8 mouse cellular contexts compared by ENCODE assay signal in the genomic region with DNA sequence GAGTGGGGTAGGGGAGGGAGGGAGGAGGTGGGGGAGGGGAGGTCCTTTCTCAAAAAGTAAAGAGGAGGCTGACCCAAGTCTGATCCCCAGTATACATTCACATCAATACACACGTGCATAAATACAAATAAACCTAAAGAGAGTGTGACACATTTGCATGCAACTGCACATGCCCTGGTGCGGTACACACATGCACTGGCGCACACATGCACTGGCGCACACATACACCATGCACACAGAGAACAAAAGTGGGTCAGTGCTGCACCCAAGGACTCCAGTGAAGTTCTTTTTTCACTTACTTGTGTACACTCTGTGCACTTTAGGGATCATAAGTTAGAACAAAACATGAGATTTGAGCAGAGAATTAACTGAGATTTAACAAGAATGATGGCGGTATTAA. TPM values are rescaled to one million over a fixed set of nuclear protein-coding genes. Genes with fewer than 3 reads are reported as not detected.
DNase-seq lines count a peak whose midpoint lies in the region; ATAC-seq and TF ChIP-seq lines count a peak whose summit lies in the region.

No protein-coding gene starts in this region.

- H3K79me2 ChIP-seq in CH12.LX (replicated peaks; ENCODE audit: control insufficient read depth, extremely low read depth, insufficient read depth, poor library complexity, severe bottlenecking) = peaks cover 93% of the 10 kb centered on the region

- in situ Hi-C loops in CH12.LX (cut with MboI; ENCODE audit: low pct_ligation_motif_present, low pct_unique_long_range_greater_than_20kb, low sequenced_read_pairs) = no loop called here

- H3K9me3 ChIP-seq in forebrain, embryonic 15.5 days = no peaks in the 10 kb centered on the region
- no peaks in the 10 kb centered on the region for H3K9me3 ChIP-seq in forebrain, embryonic 16.5 days (ENCODE audit: control insufficient read depth, low read length)
- H3K9me3 ChIP-seq in CH12.LX (replicated peaks; ENCODE audit: low read length) = no peaks in the 10 kb centered on the region
- H3K9me3 ChIP-seq in intestine, embryonic 15.5 days = no peaks in the 10 kb centered on the region

- no peak for TF ChIP-seq RAD21 in CH12.LX (IDR thresholded peaks at IDR 0.05; ENCODE audit: low read depth, low read length)

- no peak for DNase-seq in layer of hippocampus, adult 2 months (ENCODE audit: low spot score in 2 of 2)
- DNase-seq in layer of hippocampus, postnatal 25 days (ENCODE audit: extremely low spot score in 1 of 2, low spot score in 1 of 2) = no peak
- no peak for DNase-seq in CH12.LX (ENCODE audit: extremely low read depth)
- no peak for DNase-seq in adrenal gland, postnatal 4 days (ENCODE audit: low spot score in 2 of 2)

- H3K27me3 ChIP-seq in forebrain, embryonic 15.5 days = no peaks in the 10 kb centered on the region
- H3K27me3 ChIP-seq in forebrain, embryonic 16.5 days (replicated peaks; ENCODE audit: control insufficient read depth, insufficient read depth, low read length) = no peaks in the 10 kb centered on the region
- H3K27me3 ChIP-seq in CH12.LX (replicated peaks) = no peaks in the 10 kb centered on the region
- no peaks in the 10 kb centered on the region for H3K27me3 ChIP-seq in intestine, embryonic 15.5 days (replicated peaks)

- no peak overlapping the region for H3K4me2 ChIP-seq in forebrain, embryonic 15.5 days (replicated peaks)
- H3K4me2 ChIP-seq in forebrain, embryonic 16.5 days (ENCODE audit: low read length) = no peak overlapping the region
- 0 out of 2 replicates have a peak overlapping the region, but pooled peaks have one; percentile 22 for H3K4me2 ChIP-seq in CH12.LX (ENCODE audit: insufficient read depth, low read depth, poor library complexity, severe bottlenecking)
- no peak overlapping the region for H3K4me2 ChIP-seq in intestine, embryonic 15.5 days (replicated peaks)

- 61% methylated on average over 5 of the region's 5 CpGs for WGBS in forebrain, embryonic 15.5 days
- whole genome bisulfite sequencing in forebrain, embryonic 16.5 days = 61% methylated on average over 5 of the region's 5 CpGs
- WGBS in intestine, embryonic 15.5 days = 69% methylated on average over 5 of the region's 5 CpGs

- no peak for TF ChIP-seq CTCF in layer of hippocampus, adult 2 months (conservative IDR thresholded peaks at IDR 0.05)
- TF ChIP-seq CTCF in CH12.LX (conservative IDR thresholded peaks at IDR 0.05 in 1 of 2, IDR thresholded peaks at IDR 0.05 in 1 of 2; ENCODE audit: low read depth in 2 of 2, low read length in 2 of 2) = no peak

- peaks cover 64% of the 10 kb centered on the region for H3K4me1 ChIP-seq in forebrain, embryonic 15.5 days
- H3K4me1 ChIP-seq in forebrain, embryonic 16.5 days (replicated peaks; ENCODE audit: control insufficient read depth, insufficient read depth, low read length) = peaks cover 38% of the 10 kb centered on the region
- peaks cover 38 to 98% of the 10 kb centered on the region in 2 experiments for H3K4me1 ChIP-seq in CH12.LX (ENCODE audit: control insufficient read depth in 1 of 2, insufficient read depth in 2 of 2)
- peaks cover 59% of the 10 kb centered on the region for H3K4me1 ChIP-seq in intestine, embryonic 15.5 days (replicated peaks)

- TF ChIP-seq EP300 in CH12.LX (IDR thresholded peaks at IDR 0.05; ENCODE audit: low read length) = no peak

- H3K4me3 ChIP-seq in forebrain, embryonic 15.5 days = no peak overlapping the region
- no peak overlapping the region for H3K4me3 ChIP-seq in forebrain, embryonic 16.5 days (replicated peaks; ENCODE audit: low read length)
- H3K4me3 ChIP-seq in layer of hippocampus, adult 2 months = no peak overlapping the region; the same call in 1 of the 2 replicates
- peak overlapping the region in 1 of 3 experiments; percentile 36 for H3K4me3 ChIP-seq in CH12.LX (replicated peaks in 1 of 3; ENCODE audit: low read depth in 2 of 3, low read length in 2 of 3, poor library complexity in 1 of 3)
- H3K4me3 ChIP-seq in intestine, embryonic 15.5 days (replicated peaks) = no peak overlapping the region

- 0 out of 2 replicates have a peak overlapping the region, but pooled peaks have one; percentile 27 for H3K27ac ChIP-seq in forebrain, embryonic 15.5 days (replicated peaks)
- H3K27ac ChIP-seq in forebrain, embryonic 16.5 days (ENCODE audit: low read length) = no peak overlapping the region
- H3K27ac ChIP-seq in layer of hippocampus, adult 2 months = peak overlapping the region; percentile 71
- H3K27ac ChIP-seq in CH12.LX (ENCODE audit: insufficient read depth, low read depth) = peak overlapping the region; percentile 53; the same call in 1 of the 2 replicates
- peak overlapping the region; percentile 51 for H3K27ac ChIP-seq in intestine, embryonic 15.5 days

- no peak overlapping the region for H3K9ac ChIP-seq in forebrain, embryonic 15.5 days (replicated peaks)
- H3K9ac ChIP-seq in forebrain, embryonic 16.5 days (replicated peaks; ENCODE audit: low read depth, low read length) = no peak overlapping the region
- no peak overlapping the region for H3K9ac ChIP-seq in CH12.LX (ENCODE audit: insufficient read depth, low read depth)
- H3K9ac ChIP-seq in intestine, embryonic 15.5 days = no peak overlapping the region

- ATAC-seq in forebrain, embryonic 15.5 days (replicated peaks) = peak; percentile 52; the same call in 1 of the 2 replicates
- ATAC-seq in forebrain, embryonic 16.5 days = no peak
- ATAC-seq in intestine, embryonic 15.5 days = peak; percentile 7; the same call in 1 of the 2 replicates
- no peak for ATAC-seq in inflammation-experienced regulatory T-cells, adult 6 months

- no peak for TF ChIP-seq POLR2A in CH12.LX (IDR thresholded peaks at IDR 0.05; ENCODE audit: low read depth, low read length)

- dilution Hi-C loops in CH12.LX (cut with MboI; ENCODE audit: extremely low pct_ligation_motif_present, extremely low pct_unique_long_range_greater_than_20kb, low sequenced_read_pairs) = no loop called here

- no peaks in the 10 kb centered on the region for H3K36me3 ChIP-seq in forebrain, embryonic 15.5 days
- H3K36me3 ChIP-seq in forebrain, embryonic 16.5 days (ENCODE audit: control insufficient read depth, insufficient read depth) = no peaks in the 10 kb centered on the region
- peaks cover 0 to 15% of the 10 kb centered on the region in 2 experiments for H3K36me3 ChIP-seq in CH12.LX (replicated peaks in 1 of 2; ENCODE audit: control insufficient read depth in 1 of 2, insufficient read depth in 1 of 2, low read length in 1 of 2)
- no peaks in the 10 kb centered on the region for H3K36me3 ChIP-seq in intestine, embryonic 15.5 days

TF ChIP-seq in CH12.LX, 34 proteins besides CTCF, POLR2A, EP300 and RAD21:
- TF ChIP-seq E2F4 (IDR thresholded peaks at IDR 0.05; ENCODE audit: insufficient replicate concordance, low read depth, low read length) = no peak
- peak; percentile 60 for TF ChIP-seq BHLHE40 (IDR thresholded peaks at IDR 0.05; ENCODE audit: low read depth, low read length)

RNA-seq across cellular contexts. Expression of a gene that starts 31.3 kb away (rescaled TPM):
- 12.3 and 12.8 TPM in 2 replicates for polyA plus RNA-seq in forebrain, embryonic 15.5 days (2015; fragmentation: Nextera tagmentation; extraction: Ambion mirVana)
- polyA plus RNA-seq in forebrain, embryonic 16.5 days (2015; fragmentation: Nextera tagmentation; extraction: Ambion mirVana) = 12.8 TPM in 2 replicates
- total RNA-seq in layer of hippocampus, adult 2 months (2021) = 10 to 100 TPM; 95.0 to 98.9 TPM
- total RNA-seq in layer of hippocampus, postnatal 25 days (2021) = 10 to 100 TPM; 84.3 to 90.8 TPM
- 32.4 and 36.1 TPM in 2 replicates for total RNA-seq in CH12.LX (2012; rRNA removed)
- 39.2 and 40.4 TPM in 2 replicates for total RNA-seq in CH12.LX (2014; rRNA removed)
- 42.9 and 53.7 TPM in 2 replicates for polyA plus RNA-seq in CH12.LX (2012; ENCODE audit: insufficient read length, low read depth)
- polyA plus RNA-seq in intestine, embryonic 15.5 days (2015; fragmentation: Nextera tagmentation; extraction: Ambion mirVana) = 8.1 and 8.7 TPM in 2 replicates
- 10 to 100 TPM; 22.3 to 29.7 (median 25.2) TPM for polyA plus RNA-seq in inflammation-experienced regulatory T-cells, adult 6 months (2017; shearing (Covaris generic))
- total RNA-seq in adrenal gland, postnatal 4 days (2021) = 10 to 100 TPM; 86.3 to 92.5 TPM

Comparison
In these comparisons a context has a peak if more than half of its experiments do, and no peak if none do; other contexts are left out.
1. ATAC-seq: peak in forebrain, embryonic 15.5 days (single experiment) and intestine, embryonic 15.5 days (single experiment); none in forebrain, embryonic 16.5 days (single experiment) and inflammation-experienced regulatory T-cells, adult 6 months (single experiment).